Mouse (Mus musculus) neural tube, embryonic 14.5 days (tissue): ENCODE data around the gene Cda. TPM values are rescaled to one million over a fixed set of nuclear protein-coding genes. Genes with fewer than 3 reads are reported as not detected.

Source experiments
- ATAC-seq: fragments of 200-750 bp; cut with Nextera tagmentation; 2 replicates; pipeline ENCODE4 v1.8.0; 2017; ENCODE audit warnings: low read depth, mild to moderate bottlenecking, moderate TSS enrichment, moderate library complexity
- H3K27ac ChIP-seq: fragments of 300-500 bp; sonication (generic); 2 replicates; pipeline ENCODE4 v1.5.1; 2014; ENCODE audit warnings: low read depth, mild to moderate bottlenecking, control low read depth, low read length, moderate library complexity, mixed read lengths
- H3K27me3 ChIP-seq: fragments of 300-500 bp; sonication (generic); 2 replicates; pipeline ENCODE4 v1.6.1; 2014; ENCODE audit warnings: low read length; ENCODE audit not compliant: control insufficient read depth, insufficient read depth
- H3K36me3 ChIP-seq: fragments of 300-500 bp; sonication (generic); 2 replicates; pipeline ENCODE4 v1.6.1; 2014; ENCODE audit warnings: low read length, mixed read lengths; ENCODE audit not compliant: control insufficient read depth, insufficient read depth
- H3K4me1 ChIP-seq: fragments of 300-500 bp; sonication (generic); 2 replicates; pipeline ENCODE4 v1.6.1; 2014; ENCODE audit warnings: low read length; ENCODE audit not compliant: control insufficient read depth, insufficient read depth
- H3K4me2 ChIP-seq: fragments of 300-500 bp; sonication (generic); 2 replicates; pipeline ENCODE4 v1.6.1; 2014; ENCODE audit warnings: mild to moderate bottlenecking, low read depth, low read length, control low read depth
- H3K4me3 ChIP-seq: fragments of 300-500 bp; sonication (generic); 2 replicates; pipeline ENCODE4 v1.5.1; 2014; ENCODE audit warnings: low read depth, low read length, control low read depth, mixed read lengths
- H3K9ac ChIP-seq: fragments of 300-500 bp; sonication (generic); replicated peaks from 2 replicates; pipeline ENCODE4 v1.6.1; 2014; ENCODE audit warnings: low read depth, mild to moderate bottlenecking, control low read depth, low read length, mixed read lengths
- H3K9me3 ChIP-seq: fragments of 300-500 bp; sonication (generic); 2 replicates; pipeline ENCODE4 v1.6.1; 2016; ENCODE audit warnings: low read length; ENCODE audit not compliant: control insufficient read depth
- WGBS: fragments of 180-500 bp; shearing (Covaris S2); extraction: QIAGEN DNeasy Blood & Tissue Kit; methylation state at CpG from one replicate; pipeline ENCODE4 v1.1.7; 2014; 5-methylcytosine and 5-hydroxymethylcytosine counted together
- polyA plus RNA-seq: library from polyadenylated mRNA; unstranded; fragments of >200 nt; fragmentation: Nextera tagmentation; extraction: Ambion mirVana; gene quantifications from 2 replicates; pipeline ENCODE4 v1.2.1, GENCODE M21; 2014

Gene Cda
- polyA plus RNA-seq, 1 experiment from 2014 or later: 8.5 TPM

GRCm38 (mm10) chr4:138320711-138321110, 47.1 kb downstream of the Cda start:
- H3K9ac ChIP-seq: no peak overlapping the region
- no peak overlapping the region for H3K4me2 ChIP-seq
- H3K36me3 ChIP-seq: 0 out of 2 replicates have a peak, but pooled peaks cover 8% of the 10 kb centered on the region
- no peak overlapping the region for H3K4me3 ChIP-seq
- peaks cover 11% of the 10 kb centered on the region; the same call in 1 of the 2 replicates for H3K4me1 ChIP-seq
- no peaks in the 10 kb centered on the region for H3K27me3 ChIP-seq
- H3K9me3 ChIP-seq: no peaks in the 10 kb centered on the region
- 87% methylated on average over 11 of the region's 11 CpGs for WGBS
- ATAC-seq: no peak
- no peak overlapping the region for H3K27ac ChIP-seq

GRCm38 (mm10) chr4:138319508-138319907, 48.3 kb downstream of the Cda start:
- WGBS: 33% methylated on average over 10 of the region's 10 CpGs
- no peak overlapping the region for H3K4me3 ChIP-seq
- H3K9ac ChIP-seq: no peak overlapping the region
- no peaks in the 10 kb centered on the region for H3K27me3 ChIP-seq
- no peak overlapping the region for H3K27ac ChIP-seq
- no peaks in the 10 kb centered on the region for H3K9me3 ChIP-seq
- no peak for ATAC-seq
- H3K4me1 ChIP-seq: peaks cover 7% of the 10 kb centered on the region; the same call in 1 of the 2 replicates
- 0 out of 2 replicates have a peak, but pooled peaks cover 16% of the 10 kb centered on the region for H3K36me3 ChIP-seq
- no peak overlapping the region for H3K4me2 ChIP-seq

GRCm38 (mm10) chr4:138318509-138319266, 49.1 kb downstream of the Cda start:
- no peak overlapping the region for H3K4me3 ChIP-seq
- H3K27ac ChIP-seq: no peak overlapping the region
- no peaks in the 10 kb centered on the region for H3K9me3 ChIP-seq
- peaks cover 7% of the 10 kb centered on the region; the same call in 1 of the 2 replicates for H3K4me1 ChIP-seq
- H3K4me2 ChIP-seq: no peak overlapping the region
- H3K36me3 ChIP-seq: peaks cover 24% of the 10 kb centered on the region; the same call in 1 of the 2 replicates
- H3K9ac ChIP-seq: no peak overlapping the region
- WGBS: 58% methylated on average over 6 of the region's 6 CpGs
- H3K27me3 ChIP-seq: no peaks in the 10 kb centered on the region
- ATAC-seq: peak; percentile 50; the same call in 1 of the 2 replicates

- no peak for ATAC-seq
- no peak overlapping the region for H3K27ac ChIP-seq
- H3K4me1 ChIP-seq: no peaks in the 10 kb centered on the region
- no peaks in the 10 kb centered on the region for H3K9me3 ChIP-seq
- H3K4me3 ChIP-seq: no peak overlapping the region
- H3K9ac ChIP-seq: no peak overlapping the region
- H3K4me2 ChIP-seq: no peak overlapping the region
- peaks cover 44% of the 10 kb centered on the region; the same call in 1 of the 2 replicates for H3K36me3 ChIP-seq
- H3K27me3 ChIP-seq: no peaks in the 10 kb centered on the region
- WGBS: 88% methylated on average over 6 of the region's 6 CpGs
Measured at GRCm38 (mm10) chr4:138316369-138316768, 51.4 kb downstream of the Cda start.

- WGBS: 70% methylated on average over 9 of the region's 9 CpGs
- ATAC-seq: no peak
- Histone ChIP-seq H3K9me3 (no peaks in the 10 kb centered on the region), H3K4me3 (no peak overlapping the region), H3K4me1 (no peaks in the 10 kb centered on the region), H3K4me2 (no peak overlapping the region), H3K27me3 (no peaks in the 10 kb centered on the region), H3K27ac (no peak overlapping the region), H3K9ac (no peak overlapping the region), H3K36me3 (peaks cover 46% of the 10 kb centered on the region; the same call in 1 of the 2 replicates)
Measured at GRCm38 (mm10) chr4:138315781-138316180, 52.0 kb downstream of the Cda start.

- Histone ChIP-seq H3K4me3 (no peak overlapping the region), H3K36me3 (peaks cover 63% of the 10 kb centered on the region), H3K4me1 (no peaks in the 10 kb centered on the region), H3K27ac (no peak overlapping the region), H3K9ac (no peak overlapping the region), H3K27me3 (no peaks in the 10 kb centered on the region), H3K9me3 (no peaks in the 10 kb centered on the region), H3K4me2 (no peak overlapping the region)
- WGBS: 92% methylated on average over 4 of the region's 4 CpGs
- ATAC-seq: no peak
Measured at GRCm38 (mm10) chr4:138313795-138314194, 54.0 kb downstream of the Cda start.

GRCm38 (mm10) chr4:138313021-138313420, 54.8 kb downstream of the Cda start:
- WGBS: 86% methylated on average over 11 of the region's 11 CpGs
- peaks cover 63% of the 10 kb centered on the region for H3K36me3 ChIP-seq
- H3K9me3 ChIP-seq: no peaks in the 10 kb centered on the region

GRCm38 (mm10) chr4:138312105-138312504, 55.7 kb downstream of the Cda start:
- ATAC-seq: no peak
- no peak overlapping the region for H3K4me2 ChIP-seq
- H3K9me3 ChIP-seq: no peaks in the 10 kb centered on the region
- H3K4me1 ChIP-seq: no peaks in the 10 kb centered on the region
- H3K9ac ChIP-seq: no peak overlapping the region
- H3K27ac ChIP-seq: no peak overlapping the region
- H3K4me3 ChIP-seq: no peak overlapping the region
- no peaks in the 10 kb centered on the region for H3K27me3 ChIP-seq
- H3K36me3 ChIP-seq: peaks cover 57% of the 10 kb centered on the region
- WGBS: 93% methylated on average over 3 of the region's 3 CpGs

More at GRCm38 (mm10) chr4:138313021-138313420, 54.8 kb downstream of the Cda start:
- Histone ChIP-seq H3K27me3 (no peaks in the 10 kb centered on the region), H3K4me3 (no peak overlapping the region), H3K9ac (no peak overlapping the region), H3K4me2 (no peak overlapping the region), H3K4me1 (no peaks in the 10 kb centered on the region), H3K27ac (no peak overlapping the region)
- no peak for ATAC-seq

- Histone ChIP-seq H3K27ac (no peak overlapping the region), H3K36me3 (peaks cover 54% of the 10 kb centered on the region), H3K4me2 (no peak overlapping the region), H3K27me3 (no peaks in the 10 kb centered on the region), H3K4me3 (no peak overlapping the region), H3K4me1 (no peaks in the 10 kb centered on the region), H3K9ac (no peak overlapping the region), H3K9me3 (no peaks in the 10 kb centered on the region)
- ATAC-seq: peak; percentile 52; the same call in 1 of the 2 replicates
- 69% methylated on average over 8 of the region's 8 CpGs for WGBS
Measured at GRCm38 (mm10) chr4:138311595-138311994, 56.2 kb downstream of the Cda start.
